Mouse (Mus musculus) cortical plate, adult 2 months (tissue): ENCODE results near the gene Myocos. TPM values are rescaled to one million over a fixed set of nuclear protein-coding genes. Genes with fewer than 3 reads are reported as not detected.

ENCODE experiments used
- H3K27ac ChIP-seq: fragments of 200-500 bp; 2 replicates; pipeline ENCODE4 v1.5.1; 2012; ENCODE audit warnings: low read length, control low read depth, inconsistent platforms; ENCODE audit not compliant: insufficient read depth
- H3K4me1 ChIP-seq: fragments of 200-500 bp; 2 replicates; pipeline ENCODE4 v1.6.1; 2011; ENCODE audit warnings: low read length; ENCODE audit not compliant: control insufficient read depth, insufficient read depth
- H3K4me3 ChIP-seq: fragments of 200-500 bp; 2 replicates; pipeline ENCODE4 v1.5.1; 2011; ENCODE audit warnings: mild to moderate bottlenecking, low read length, control low read depth; ENCODE audit not compliant: insufficient read depth
- CTCF ChIP-seq: fragments of 200-500 bp; IDR thresholded peaks from 2 replicates; pipeline ENCODE4 v1.5.1; 2011; ENCODE audit warnings: mild to moderate bottlenecking, control low read depth, low read length; ENCODE audit not compliant: insufficient read depth; ENCODE audit errors: extremely low read depth
- POLR2A ChIP-seq: fragments of 200-500 bp; IDR thresholded peaks from 2 replicates; pipeline ENCODE4 v1.6.1; 2011; ENCODE audit warnings: mild to moderate bottlenecking, low read length, control low read depth; ENCODE audit not compliant: insufficient read depth; ENCODE audit errors: extremely low read depth
- polyA plus RNA-seq: library from polyadenylated mRNA; depleted of rRNA; stranded (reverse); fragments of >200 nt; gene quantifications from 2 replicates; pipeline ENCODE4 v1.2.3, GENCODE M21; 2012; rRNA removed

Gene Myocos
- not detected in 2 replicates for polyA plus RNA-seq

DNA sequence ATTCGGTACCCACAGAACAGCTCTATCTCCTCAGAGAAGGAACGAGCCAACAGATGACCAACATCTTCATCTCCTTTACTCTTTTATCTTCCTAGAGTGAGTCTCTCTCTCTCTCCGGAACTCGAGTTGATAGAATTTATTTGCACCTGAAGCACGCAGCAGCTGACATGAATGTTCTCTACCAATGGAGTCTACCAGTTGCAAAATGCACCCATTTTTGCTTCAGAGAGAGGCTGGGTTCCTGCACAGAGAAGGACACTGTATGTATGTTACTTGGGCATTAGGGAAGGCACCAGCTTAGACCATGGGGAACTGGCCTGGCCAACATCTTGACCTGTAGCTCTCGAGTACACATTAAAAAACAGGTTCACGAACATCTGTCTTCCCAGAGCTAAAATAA lies at the start of gene Myocos:
TSS of gene Myocos (minus strand) at position 101 of the 400 bp plus-strand sequence.
- TF ChIP-seq CTCF (no peak), POLR2A (no peak)

DNA sequence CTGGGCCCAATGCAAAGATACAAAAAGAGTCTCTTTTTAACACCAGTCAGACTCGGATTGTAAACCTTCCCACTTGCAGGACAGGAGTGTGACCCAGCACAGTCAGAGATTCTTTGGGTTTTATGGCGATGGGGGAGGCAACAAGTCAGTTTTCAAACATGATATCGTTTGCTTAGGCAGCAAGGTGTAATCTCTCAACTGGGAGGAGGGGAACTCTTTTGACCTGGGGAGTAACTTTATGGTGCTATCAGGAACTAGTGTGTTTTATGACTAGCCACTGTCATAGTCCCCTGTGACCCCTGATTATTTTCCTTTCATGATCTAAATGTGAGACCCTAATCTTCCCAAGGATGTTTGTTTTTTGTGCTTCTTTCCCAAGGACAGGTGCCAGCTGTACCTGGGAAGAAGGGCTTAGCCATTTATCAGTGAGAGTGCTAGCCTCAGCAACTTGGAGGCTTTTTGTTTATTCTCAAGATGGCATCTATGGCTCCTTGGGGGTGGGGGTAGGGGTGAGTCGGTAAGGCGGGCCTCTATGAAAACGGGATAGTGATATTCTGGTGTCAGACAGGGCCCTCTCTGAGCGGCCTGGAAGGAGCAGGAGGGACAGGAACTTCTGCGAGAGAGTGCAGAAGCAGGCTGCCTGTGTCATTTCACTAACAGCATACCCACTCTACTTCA lies 42.5 kb upstream of the Myocos start:
- TF ChIP-seq CTCF (no peak), POLR2A (no peak)
- no peak overlapping the region for H3K4me3 ChIP-seq
- no peaks in the 10 kb centered on the region for H3K4me1 ChIP-seq
- no peak overlapping the region for H3K27ac ChIP-seq

More for the DNA sequence above, at the start of gene Myocos:
- Histone ChIP-seq H3K4me3 (no peak within 1 kb of the TSS), H3K27ac (no peak within 1 kb of the TSS), H3K4me1 (no peaks in the 10 kb centered on the region)

DNA sequence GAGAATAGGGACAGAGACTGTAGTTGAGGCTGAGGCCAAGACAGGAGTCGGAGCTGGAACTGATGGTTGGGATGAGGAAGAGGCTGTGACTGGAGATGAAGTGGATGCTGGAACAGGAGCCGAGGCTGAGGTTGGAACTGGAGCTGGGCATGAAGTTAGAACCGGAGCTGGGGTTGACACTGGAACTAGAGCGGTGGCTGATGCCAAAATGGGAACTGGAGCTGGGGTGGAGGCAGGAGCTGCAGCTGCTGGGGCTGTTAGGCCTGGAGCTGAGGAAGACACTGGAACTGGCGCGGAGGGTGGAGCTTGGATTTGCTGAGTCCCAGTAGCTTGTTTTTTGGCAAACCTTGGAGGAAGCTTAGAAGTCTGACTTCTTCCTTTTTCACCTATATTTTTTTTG lies 39.8 kb upstream of the Myocos start:
- TF ChIP-seq CTCF (no peak), POLR2A (no peak)

DNA sequence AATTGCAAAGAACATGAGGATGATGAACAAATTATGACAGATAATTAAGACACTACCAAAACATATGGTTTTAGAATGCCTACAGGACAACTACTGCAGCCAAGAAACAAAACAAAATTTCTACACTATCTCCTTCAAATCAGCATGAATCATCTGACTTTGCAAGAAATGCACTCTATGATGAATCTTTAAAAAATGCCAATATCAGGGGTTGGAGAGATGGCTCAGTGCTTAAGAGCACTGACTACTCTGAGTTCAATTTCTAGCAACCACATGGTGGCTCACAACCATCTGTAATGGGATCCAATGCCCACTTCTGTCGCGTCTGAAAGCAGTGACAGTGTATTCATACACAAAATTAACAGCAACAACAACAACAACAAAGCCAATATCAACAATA lies 35.7 kb upstream of the Myocos start:
- Histone ChIP-seq H3K4me3 (no peak overlapping the region), H3K4me1 (no peaks in the 10 kb centered on the region), H3K27ac (no peak overlapping the region)
- TF ChIP-seq CTCF (no peak), POLR2A (no peak)

More for the DNA sequence above, 39.8 kb upstream of the Myocos start:
- Histone ChIP-seq H3K4me1 (no peaks in the 10 kb centered on the region), H3K4me3 (no peak overlapping the region), H3K27ac (no peak overlapping the region)

DNA sequence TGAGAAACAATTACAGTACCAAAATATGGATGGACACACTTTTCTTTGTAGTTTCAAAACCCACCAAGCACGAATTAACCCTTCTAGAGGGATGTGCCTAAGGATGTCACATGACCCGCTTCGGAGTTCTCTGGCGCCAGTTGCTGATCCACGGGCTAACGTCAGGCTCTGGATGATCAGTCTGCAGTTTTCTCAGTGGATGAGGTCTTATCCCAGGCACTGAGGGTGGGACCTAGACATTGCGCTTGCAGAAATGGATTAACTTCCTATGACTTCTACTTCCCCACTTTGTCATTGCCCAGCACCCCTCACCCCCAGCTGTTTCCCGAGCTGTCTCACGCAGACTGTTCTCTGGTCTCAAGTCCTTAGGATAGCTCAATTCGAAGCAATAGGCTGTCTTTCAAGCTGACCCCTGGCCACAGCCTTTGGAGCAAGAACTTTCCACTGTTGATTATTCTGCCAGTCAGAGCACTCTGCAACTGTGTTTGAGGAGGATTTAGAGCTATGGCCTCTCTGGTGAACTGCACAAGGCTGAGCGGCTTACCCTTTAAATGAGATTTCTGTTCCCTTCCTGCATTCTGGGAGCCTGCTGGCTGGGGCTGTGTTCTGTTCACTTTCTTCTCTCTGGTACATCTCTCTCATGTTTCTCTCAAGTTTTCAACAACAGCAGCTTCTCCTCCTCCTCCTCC lies 7.6 kb upstream of the Myocos start:
- Histone ChIP-seq H3K4me1 (no peaks in the 10 kb centered on the region), H3K27ac (no peak overlapping the region), H3K4me3 (no peak overlapping the region)
- TF ChIP-seq POLR2A (no peak), CTCF (no peak)

DNA sequence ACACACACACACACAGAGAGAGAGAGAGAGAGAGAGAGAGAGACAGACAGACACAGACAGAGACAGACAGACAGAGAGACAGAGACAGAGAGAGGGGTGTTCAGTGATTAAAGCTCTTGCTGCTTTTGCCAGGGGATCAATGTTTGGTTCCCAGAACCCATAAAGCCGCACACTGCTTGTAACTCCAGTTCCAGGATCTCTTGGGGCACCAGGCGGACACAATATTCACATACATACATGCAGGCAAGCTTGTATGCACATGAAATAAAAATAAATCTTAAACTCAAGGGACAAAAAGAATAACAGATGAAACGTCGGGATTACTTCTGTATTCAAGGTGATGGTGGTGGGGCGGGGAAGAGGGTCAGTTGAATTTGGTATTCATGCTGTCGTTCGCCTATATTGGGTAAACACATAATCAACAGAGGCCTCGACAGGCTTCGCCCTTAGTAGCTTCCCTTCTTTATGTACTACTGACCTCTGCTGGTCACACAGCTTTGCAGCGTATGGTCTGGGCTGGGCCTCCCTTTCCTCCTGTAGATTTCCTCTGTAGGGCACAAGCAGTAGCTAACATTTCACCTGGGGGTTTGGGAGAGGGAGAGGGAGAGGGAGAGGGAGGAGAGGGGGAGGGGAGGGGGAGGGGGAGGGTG lies 6.9 kb upstream of the Myocos start:
- H3K4me3 ChIP-seq, result no peak overlapping the region
- no peaks in the 10 kb centered on the region for H3K4me1 ChIP-seq
- TF ChIP-seq CTCF (peak; percentile 94), POLR2A (no peak)
- no peak overlapping the region for H3K27ac ChIP-seq

DNA sequence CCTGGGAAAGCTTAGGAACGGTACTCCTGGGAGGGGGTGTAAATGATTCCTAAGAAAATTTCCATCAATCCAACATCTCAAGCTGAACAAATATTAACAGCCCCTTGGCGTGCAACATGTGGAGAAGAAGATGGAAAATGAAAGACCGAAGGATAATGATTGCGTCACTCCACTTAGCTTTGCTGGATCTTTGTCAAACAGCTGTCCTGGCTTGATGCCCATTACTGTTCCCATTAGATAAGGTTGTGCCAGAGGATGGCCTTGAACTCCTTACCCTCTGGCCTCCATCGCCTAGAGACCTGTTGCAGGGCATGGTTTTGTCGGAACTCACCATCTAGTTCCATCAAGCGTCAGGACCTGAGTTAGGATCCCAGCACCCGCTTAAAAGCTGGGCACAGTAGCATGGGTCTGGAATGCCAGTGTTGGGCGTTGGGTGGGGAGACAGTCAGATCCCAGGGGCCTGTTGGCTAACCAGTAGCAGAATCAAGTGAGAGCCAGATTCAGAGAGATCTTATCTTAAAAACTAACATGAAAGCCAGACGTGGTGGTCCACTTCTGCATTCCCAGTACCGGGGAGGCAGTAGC lies 2.3 kb upstream of the Myocos start:
- no peak overlapping the region for H3K4me3 ChIP-seq
- TF ChIP-seq POLR2A, result no peak
- no peak for TF ChIP-seq CTCF
- no peak overlapping the region for H3K27ac ChIP-seq
- no peaks in the 10 kb centered on the region for H3K4me1 ChIP-seq

DNA sequence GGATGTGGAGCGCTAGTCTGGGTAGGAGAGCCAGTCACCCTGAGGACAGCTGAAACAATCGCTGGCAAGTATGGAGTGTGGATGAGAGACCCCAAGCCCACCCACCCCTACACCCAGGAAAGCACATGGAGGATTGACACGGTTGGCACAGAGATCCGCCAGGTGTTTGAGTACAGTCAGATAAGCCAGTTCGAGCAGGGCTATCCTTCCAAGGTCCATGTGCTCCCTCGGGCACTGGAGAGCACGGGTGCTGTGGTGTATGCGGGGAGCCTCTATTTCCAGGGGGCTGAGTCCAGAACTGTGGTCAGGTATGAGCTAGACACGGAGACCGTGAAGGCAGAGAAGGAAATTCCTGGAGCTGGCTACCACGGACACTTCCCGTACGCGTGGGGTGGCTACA lies 9.6 kb downstream of the Myocos start:
- TF ChIP-seq CTCF, result no peak
- no peak for TF ChIP-seq POLR2A

DNA sequence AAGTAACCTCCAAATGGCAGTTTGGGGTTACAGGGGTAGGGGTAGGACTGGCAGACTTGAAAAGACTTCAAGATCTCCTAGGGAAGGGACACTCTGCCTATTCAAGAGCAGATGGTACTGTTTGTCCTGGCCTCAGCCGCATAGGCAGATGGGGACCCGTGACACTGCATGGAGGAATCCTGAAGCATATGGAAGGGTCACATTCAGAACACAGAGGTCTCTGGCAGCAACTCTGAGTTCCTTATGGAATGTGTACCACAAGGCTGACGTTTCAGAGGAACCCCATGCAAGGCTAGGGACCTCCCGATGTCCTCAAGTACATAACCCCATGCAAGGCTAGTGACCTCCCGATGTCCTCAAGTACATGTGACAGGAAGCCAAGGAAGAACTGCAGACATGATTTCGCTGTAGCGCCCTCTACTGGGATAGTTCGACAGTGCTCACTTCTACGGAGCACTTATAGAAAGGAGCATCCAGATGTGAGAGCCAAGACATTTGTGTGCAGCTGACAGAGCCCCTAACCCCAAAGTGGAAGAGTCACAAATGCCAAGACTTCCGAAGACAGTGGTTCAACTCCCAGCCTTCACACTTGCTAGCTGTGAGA lies 11.8 kb downstream of the Myocos start:
- Histone ChIP-seq H3K4me3 (no peak overlapping the region), H3K4me1 (no peaks in the 10 kb centered on the region), H3K27ac (no peak overlapping the region)
- TF ChIP-seq POLR2A, result no peak
- 0 out of 2 replicates have a peak, but pooled peaks have one; percentile 14 for TF ChIP-seq CTCF

More for the DNA sequence above, 9.6 kb downstream of the Myocos start:
- no peak overlapping the region for H3K4me3 ChIP-seq
- H3K4me1 ChIP-seq, result no peaks in the 10 kb centered on the region
- no peak overlapping the region for H3K27ac ChIP-seq
